Mouse (Mus musculus): ENCODE data around the gene Qrsl1. TPM values are rescaled to one million over a fixed set of nuclear protein-coding genes. Genes with fewer than 3 reads are reported as not detected.

The Qrsl1 gene
- polyA plus RNA-seq, 1 experiment from 2014 or later: 29.3 TPM

- H3K27ac ChIP-seq (ENCODE audit: low read length): no peak overlapping the region
- 0 out of 2 replicates have a peak, but pooled peaks cover 2% of the 10 kb centered on the region for H3K36me3 ChIP-seq (ENCODE audit: insufficient read depth, low read length)
- WGBS: 86% methylated on average over 2 of the region's 2 CpGs
- no peaks in the 10 kb centered on the region for H3K9me3 ChIP-seq (ENCODE audit: low read length)
- H3K4me2 ChIP-seq (replicated peaks; ENCODE audit: low read depth, low read length): no peak overlapping the region
- no peak for ATAC-seq (ENCODE audit: low FRiP score, low TSS enrichment)
- H3K27me3 ChIP-seq (ENCODE audit: insufficient read depth, low read length): no peaks in the 10 kb centered on the region
- 0 out of 2 replicates have a peak, but pooled peaks cover 3% of the 10 kb centered on the region for H3K4me1 ChIP-seq (ENCODE audit: insufficient read depth, low read length)
- no peak overlapping the region for H3K9ac ChIP-seq (replicated peaks; ENCODE audit: low read length)
- no peak overlapping the region for H3K4me3 ChIP-seq (ENCODE audit: low read length)
These were observed 15.2 kb upstream of the Qrsl1 start for GRCm38 (mm10) chr10:43916737-43917136.

GRCm38 (mm10) chr10:43916181-43916580 lies 14.6 kb upstream of the Qrsl1 start:
- WGBS: 84% methylated on average over 12 of the region's 12 CpGs
- 0 out of 2 replicates have a peak, but pooled peaks cover 3% of the 10 kb centered on the region for H3K4me1 ChIP-seq (ENCODE audit: insufficient read depth, low read length)
- no peak overlapping the region for H3K9ac ChIP-seq (replicated peaks; ENCODE audit: low read length)
- H3K27me3 ChIP-seq (ENCODE audit: insufficient read depth, low read length): no peaks in the 10 kb centered on the region
- no peak overlapping the region for H3K27ac ChIP-seq (ENCODE audit: low read length)
- H3K36me3 ChIP-seq (ENCODE audit: insufficient read depth, low read length): 0 out of 2 replicates have a peak, but pooled peaks cover 2% of the 10 kb centered on the region
- H3K4me3 ChIP-seq (ENCODE audit: low read length): no peak overlapping the region
- ATAC-seq (ENCODE audit: low FRiP score, low TSS enrichment): no peak
- H3K4me2 ChIP-seq (replicated peaks; ENCODE audit: low read depth, low read length): no peak overlapping the region
- no peaks in the 10 kb centered on the region for H3K9me3 ChIP-seq (ENCODE audit: low read length)

GRCm38 (mm10) chr10:43912236-43912635 lies 10.7 kb upstream of the Qrsl1 start:
- no peaks in the 10 kb centered on the region for H3K4me1 ChIP-seq (ENCODE audit: insufficient read depth, low read length)
- no peak overlapping the region for H3K4me2 ChIP-seq (replicated peaks; ENCODE audit: low read depth, low read length)
- H3K4me3 ChIP-seq (ENCODE audit: low read length): no peak overlapping the region
- H3K27me3 ChIP-seq (ENCODE audit: insufficient read depth, low read length): no peaks in the 10 kb centered on the region
- H3K9me3 ChIP-seq (ENCODE audit: low read length): no peaks in the 10 kb centered on the region
- H3K36me3 ChIP-seq (ENCODE audit: insufficient read depth, low read length): no peaks in the 10 kb centered on the region
- 79% methylated on average over 3 of the region's 3 CpGs for WGBS
- no peak overlapping the region for H3K27ac ChIP-seq (ENCODE audit: low read length)
- no peak for ATAC-seq (ENCODE audit: low FRiP score, low TSS enrichment)
- H3K9ac ChIP-seq (replicated peaks; ENCODE audit: low read length): no peak overlapping the region

- Histone ChIP-seq H3K9me3 (ENCODE audit: low read length) (no peaks in the 10 kb centered on the region), H3K4me2 (replicated peaks; ENCODE audit: low read depth, low read length) (no peak overlapping the region), H3K27ac (ENCODE audit: low read length) (no peak overlapping the region), H3K4me3 (ENCODE audit: low read length) (no peak overlapping the region), H3K36me3 (ENCODE audit: insufficient read depth, low read length) (no peaks in the 10 kb centered on the region), H3K27me3 (ENCODE audit: insufficient read depth, low read length) (no peaks in the 10 kb centered on the region), H3K9ac (replicated peaks; ENCODE audit: low read length) (no peak overlapping the region), H3K4me1 (ENCODE audit: insufficient read depth, low read length) (no peaks in the 10 kb centered on the region)
- 86% methylated on average over 8 of the region's 8 CpGs for WGBS
- ATAC-seq (ENCODE audit: low FRiP score, low TSS enrichment): no peak
These were observed 9.3 kb upstream of the Qrsl1 start for GRCm38 (mm10) chr10:43910873-43911142.

GRCm38 (mm10) chr10:43910032-43910872 lies 8.7 kb upstream of the Qrsl1 start:
- 74% methylated on average over 12 of the region's 12 CpGs for WGBS
- H3K27ac ChIP-seq (ENCODE audit: low read length): no peak overlapping the region
- ATAC-seq (ENCODE audit: low FRiP score, low TSS enrichment): no peak
- H3K9ac ChIP-seq (replicated peaks; ENCODE audit: low read length): no peak overlapping the region
- H3K4me1 ChIP-seq (ENCODE audit: insufficient read depth, low read length): no peaks in the 10 kb centered on the region
- H3K4me3 ChIP-seq (ENCODE audit: low read length): no peak overlapping the region
- H3K9me3 ChIP-seq (ENCODE audit: low read length): no peaks in the 10 kb centered on the region
- H3K4me2 ChIP-seq (replicated peaks; ENCODE audit: low read depth, low read length): no peak overlapping the region
- no peaks in the 10 kb centered on the region for H3K36me3 ChIP-seq (ENCODE audit: insufficient read depth, low read length)
- no peaks in the 10 kb centered on the region for H3K27me3 ChIP-seq (ENCODE audit: insufficient read depth, low read length)

GRCm38 (mm10) chr10:43904569-43904968 lies 3.0 kb upstream of the Qrsl1 start:
- Histone ChIP-seq H3K9ac (replicated peaks; ENCODE audit: low read length) (no peak overlapping the region), H3K9me3 (ENCODE audit: low read length) (no peaks in the 10 kb centered on the region), H3K27ac (ENCODE audit: low read length) (no peak overlapping the region), H3K4me3 (ENCODE audit: low read length) (no peak overlapping the region), H3K27me3 (ENCODE audit: insufficient read depth, low read length) (no peaks in the 10 kb centered on the region), H3K4me1 (ENCODE audit: insufficient read depth, low read length) (peaks cover 15% of the 10 kb centered on the region), H3K4me2 (replicated peaks; ENCODE audit: low read depth, low read length) (no peak overlapping the region), H3K36me3 (ENCODE audit: insufficient read depth, low read length) (no peaks in the 10 kb centered on the region)
- WGBS: 90% methylated on average over 1 of the region's 1 CpGs
- no peak for ATAC-seq (ENCODE audit: low FRiP score, low TSS enrichment)

GRCm38 (mm10) chr10:43900883-43901570 lies 518 bp downstream of the Qrsl1 start:
- H3K9ac ChIP-seq (replicated peaks; ENCODE audit: low read length): peak overlapping the region; percentile 78
- WGBS: 8% methylated on average over 30 of the region's 30 CpGs
- H3K4me3 ChIP-seq (ENCODE audit: low read length): peak overlapping the region; percentile 84
- no peaks in the 10 kb centered on the region for H3K9me3 ChIP-seq (ENCODE audit: low read length)
- H3K36me3 ChIP-seq (ENCODE audit: insufficient read depth, low read length): no peaks in the 10 kb centered on the region
- H3K27ac ChIP-seq (ENCODE audit: low read length): peak overlapping the region; percentile 83
- no peaks in the 10 kb centered on the region for H3K27me3 ChIP-seq (ENCODE audit: insufficient read depth, low read length)
- ATAC-seq (ENCODE audit: low FRiP score, low TSS enrichment): peak; percentile 69; the same call in 1 of the 2 replicates
- peak overlapping the region; percentile 53 for H3K4me2 ChIP-seq (replicated peaks; ENCODE audit: low read depth, low read length)
- H3K4me1 ChIP-seq (ENCODE audit: insufficient read depth, low read length): peaks cover 15% of the 10 kb centered on the region

- no peaks in the 10 kb centered on the region for H3K27me3 ChIP-seq (ENCODE audit: insufficient read depth, low read length)
- ATAC-seq (ENCODE audit: low FRiP score, low TSS enrichment): no peak
- no peaks in the 10 kb centered on the region for H3K9me3 ChIP-seq (ENCODE audit: low read length)
These were observed 3.3 kb downstream of the Qrsl1 start for GRCm38 (mm10) chr10:43898276-43898675.

GRCm38 (mm10) chr10:43896065-43896464 lies 5.5 kb downstream of the Qrsl1 start:
- no peak overlapping the region for H3K4me2 ChIP-seq (replicated peaks; ENCODE audit: low read depth, low read length)
- H3K27ac ChIP-seq (ENCODE audit: low read length): no peak overlapping the region
- no peaks in the 10 kb centered on the region for H3K27me3 ChIP-seq (ENCODE audit: insufficient read depth, low read length)
- peaks cover 28% of the 10 kb centered on the region for H3K36me3 ChIP-seq (ENCODE audit: insufficient read depth, low read length)
- ATAC-seq (ENCODE audit: low FRiP score, low TSS enrichment): peak; percentile 49; the same call in 1 of the 2 replicates
- H3K9ac ChIP-seq (replicated peaks; ENCODE audit: low read length): no peak overlapping the region
- no peak overlapping the region for H3K4me3 ChIP-seq (ENCODE audit: low read length)
- H3K9me3 ChIP-seq (ENCODE audit: low read length): no peaks in the 10 kb centered on the region
- WGBS: 90% methylated on average over 8 of the region's 8 CpGs
- 0 out of 2 replicates have a peak, but pooled peaks cover 4% of the 10 kb centered on the region for H3K4me1 ChIP-seq (ENCODE audit: insufficient read depth, low read length)

More at GRCm38 (mm10) chr10:43898276-43898675, 3.3 kb downstream of the Qrsl1 start:
- Histone ChIP-seq H3K4me2 (replicated peaks; ENCODE audit: low read depth, low read length) (no peak overlapping the region), H3K27ac (ENCODE audit: low read length) (no peak overlapping the region), H3K9ac (replicated peaks; ENCODE audit: low read length) (no peak overlapping the region), H3K4me3 (ENCODE audit: low read length) (no peak overlapping the region), H3K4me1 (ENCODE audit: insufficient read depth, low read length) (peaks cover 15% of the 10 kb centered on the region), H3K36me3 (ENCODE audit: insufficient read depth, low read length) (peaks cover 17% of the 10 kb centered on the region; the same call in 1 of the 2 replicates)
- 93% methylated on average over 7 of the region's 7 CpGs for WGBS

GRCm38 (mm10) chr10:43892971-43893370 lies 8.6 kb downstream of the Qrsl1 start:
- Histone ChIP-seq H3K9ac (replicated peaks; ENCODE audit: low read length) (no peak overlapping the region), H3K27me3 (ENCODE audit: insufficient read depth, low read length) (no peaks in the 10 kb centered on the region), H3K4me1 (ENCODE audit: insufficient read depth, low read length) (no peaks in the 10 kb centered on the region), H3K36me3 (ENCODE audit: insufficient read depth, low read length) (peaks cover 38% of the 10 kb centered on the region), H3K4me2 (replicated peaks; ENCODE audit: low read depth, low read length) (no peak overlapping the region), H3K4me3 (ENCODE audit: low read length) (no peak overlapping the region), H3K27ac (ENCODE audit: low read length) (no peak overlapping the region), H3K9me3 (ENCODE audit: low read length) (no peaks in the 10 kb centered on the region)
- no peak for ATAC-seq (ENCODE audit: low FRiP score, low TSS enrichment)
- 97% methylated on average over 4 of the region's 4 CpGs for WGBS
